Mouse (Mus musculus): ENCODE measurements at regions not wholly inside any gene's neighbourhood (a gene's known extent, or its start where the extent isn't known, plus 50 kb on each side); places are given as distances from the start of the nearest gene placed in this dataset.

DNA sequence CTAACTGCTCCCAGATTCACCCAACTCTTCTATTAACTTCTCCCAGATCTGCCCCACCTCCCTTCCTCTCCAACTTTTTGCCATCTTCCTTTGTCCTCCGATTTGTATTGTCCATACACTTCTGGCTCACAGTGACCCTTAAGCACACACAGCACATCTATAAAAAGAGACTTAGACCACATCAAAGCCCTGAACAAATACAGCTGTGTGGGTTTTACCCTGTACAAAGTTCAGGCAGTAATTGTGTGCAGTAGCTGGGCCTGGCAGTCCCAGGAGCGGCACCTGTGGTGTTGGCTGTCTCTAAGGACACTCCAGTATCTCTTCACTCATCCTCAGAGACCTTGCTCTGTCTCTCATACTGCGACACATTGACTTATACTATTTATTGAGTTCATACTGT is 283.2 kb upstream of the Xylt1 start:
- Histone ChIP-seq H3K9me3 (replicated peaks) (no peaks in the 10 kb centered on the region), H3K4me1 (peaks cover 8% of the 10 kb centered on the region), H3K4me3 (no peak overlapping the region), H3K27ac (replicated peaks) (no peak overlapping the region), H3K27me3 (ENCODE audit: low read depth, poor library complexity, severe bottlenecking) (no peaks in the 10 kb centered on the region), H3K36me3 (no peaks in the 10 kb centered on the region)
- 70% methylated on average over 3 of the region's 3 CpGs for WGBS
- no peak for DNase-seq (ENCODE audit: low spot score)

DNA sequence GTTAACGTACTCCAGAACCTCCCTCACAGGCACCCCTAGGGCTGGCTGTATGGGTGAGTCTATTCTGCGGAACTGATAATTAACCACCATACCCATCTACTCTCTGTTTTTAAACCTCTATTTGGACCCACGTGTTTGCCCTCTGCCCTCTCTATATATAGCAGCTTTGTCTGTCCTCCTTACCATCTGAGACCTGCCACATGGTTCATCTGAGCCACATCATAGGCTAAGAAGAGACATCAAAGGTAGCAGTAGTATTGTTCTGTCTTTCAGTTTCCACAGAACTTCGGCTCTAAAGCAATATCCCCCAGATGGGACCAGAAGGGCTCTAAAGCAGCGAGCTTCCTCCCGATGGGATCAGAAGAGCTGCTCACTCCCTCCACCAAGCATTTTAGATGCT is 281.7 kb upstream of the Xylt1 start:
- 86% methylated on average over 6 of the region's 6 CpGs for WGBS
- DNase-seq (ENCODE audit: low spot score): no peak
- H3K9me3 ChIP-seq (replicated peaks): no peaks in the 10 kb centered on the region

DNA sequence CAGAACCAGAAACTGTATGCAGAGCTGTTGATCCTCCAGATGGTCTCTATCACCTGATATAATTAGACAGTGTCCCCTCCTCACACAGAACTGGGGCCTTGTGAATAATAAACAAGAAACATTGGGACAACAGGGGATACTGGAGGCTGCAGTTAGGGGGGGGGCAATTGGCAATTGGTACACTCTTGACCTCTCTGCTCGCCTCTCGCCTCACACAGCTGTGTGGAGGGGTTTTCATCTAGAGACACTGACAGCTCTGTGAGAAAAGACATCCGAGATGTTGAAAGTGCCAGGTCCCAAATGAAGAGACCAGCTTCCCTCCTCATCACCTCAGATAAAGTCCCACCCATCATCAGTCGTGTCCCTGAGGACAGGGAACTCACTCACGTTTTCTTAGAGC is 277.7 kb upstream of the Xylt1 start:
- Histone ChIP-seq H3K27me3 (ENCODE audit: low read depth, poor library complexity, severe bottlenecking) (no peaks in the 10 kb centered on the region), H3K4me1 (no peaks in the 10 kb centered on the region), H3K27ac (replicated peaks) (no peak overlapping the region), H3K36me3 (no peaks in the 10 kb centered on the region), H3K4me3 (no peak overlapping the region), H3K9me3 (replicated peaks) (no peaks in the 10 kb centered on the region)
- 81% methylated on average over 5 of the region's 5 CpGs for WGBS
- no peak for DNase-seq (ENCODE audit: low spot score)

More for the DNA sequence above, 281.7 kb upstream of the Xylt1 start:
- Histone ChIP-seq H3K4me3 (no peak overlapping the region), H3K36me3 (no peaks in the 10 kb centered on the region), H3K27ac (replicated peaks) (no peak overlapping the region), H3K4me1 (peaks cover 8% of the 10 kb centered on the region), H3K27me3 (ENCODE audit: low read depth, poor library complexity, severe bottlenecking) (no peaks in the 10 kb centered on the region)

DNA sequence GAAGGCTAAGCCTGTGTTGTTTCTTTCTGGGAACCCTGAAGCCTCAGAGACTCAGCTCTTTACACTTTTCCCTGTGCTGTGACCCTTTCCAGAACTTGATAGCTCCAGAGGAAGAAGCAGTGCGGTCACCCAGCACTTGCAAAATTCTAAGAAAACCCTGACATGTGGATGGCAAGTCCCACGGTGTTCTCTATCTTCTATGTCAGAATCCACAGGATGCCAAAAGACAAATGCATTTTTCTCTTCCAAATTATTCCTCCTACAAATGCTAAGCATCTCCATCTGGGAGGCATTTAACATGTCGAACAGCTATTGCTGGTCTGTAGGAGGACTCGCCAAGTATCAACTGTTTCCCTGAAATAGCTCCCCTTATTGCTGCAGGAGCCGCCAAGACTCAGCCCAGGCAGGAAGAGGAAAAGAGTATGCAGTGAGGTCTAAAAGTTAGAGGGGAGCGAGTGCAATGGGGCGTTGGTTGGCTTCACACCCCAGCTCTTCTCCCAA is 274.0 kb upstream of the Xylt1 start:
- Histone ChIP-seq H3K27ac (replicated peaks) (no peak overlapping the region), H3K36me3 (no peaks in the 10 kb centered on the region), H3K27me3 (ENCODE audit: low read depth, poor library complexity, severe bottlenecking) (no peaks in the 10 kb centered on the region), H3K4me3 (no peak overlapping the region), H3K9me3 (replicated peaks) (no peaks in the 10 kb centered on the region), H3K4me1 (no peaks in the 10 kb centered on the region)
- no peak for DNase-seq (ENCODE audit: low spot score)
- WGBS: 90% methylated on average over 7 of the region's 7 CpGs

DNA sequence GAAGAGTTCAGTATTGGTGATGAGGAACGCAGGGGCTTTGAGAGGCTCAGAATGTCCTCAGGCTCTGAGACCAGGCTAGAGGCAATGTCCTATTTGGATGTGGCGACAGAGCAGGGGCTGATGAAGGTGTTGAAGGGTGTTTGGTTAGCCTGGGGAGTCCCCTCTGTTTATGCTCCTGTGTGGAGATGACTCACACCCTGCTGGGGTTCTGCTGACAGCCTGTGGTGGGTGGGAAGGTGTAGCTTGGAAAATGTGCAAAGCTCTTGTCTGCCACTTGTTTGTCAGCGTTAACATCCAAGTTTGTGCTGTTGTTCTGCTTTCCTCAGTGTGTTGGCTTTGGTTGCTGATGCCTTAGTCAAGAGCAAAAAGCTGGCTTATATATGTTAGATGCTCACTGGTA is 272.4 kb upstream of the Xylt1 start:
- no peak for DNase-seq (ENCODE audit: low spot score)
- WGBS: 86% methylated on average over 3 of the region's 3 CpGs
- H3K36me3 ChIP-seq: no peaks in the 10 kb centered on the region
- no peaks in the 10 kb centered on the region for H3K4me1 ChIP-seq
- no peaks in the 10 kb centered on the region for H3K27me3 ChIP-seq (ENCODE audit: low read depth, poor library complexity, severe bottlenecking)
- H3K27ac ChIP-seq (replicated peaks): no peak overlapping the region
- H3K4me3 ChIP-seq: no peak overlapping the region
- no peaks in the 10 kb centered on the region for H3K9me3 ChIP-seq (replicated peaks)

DNA sequence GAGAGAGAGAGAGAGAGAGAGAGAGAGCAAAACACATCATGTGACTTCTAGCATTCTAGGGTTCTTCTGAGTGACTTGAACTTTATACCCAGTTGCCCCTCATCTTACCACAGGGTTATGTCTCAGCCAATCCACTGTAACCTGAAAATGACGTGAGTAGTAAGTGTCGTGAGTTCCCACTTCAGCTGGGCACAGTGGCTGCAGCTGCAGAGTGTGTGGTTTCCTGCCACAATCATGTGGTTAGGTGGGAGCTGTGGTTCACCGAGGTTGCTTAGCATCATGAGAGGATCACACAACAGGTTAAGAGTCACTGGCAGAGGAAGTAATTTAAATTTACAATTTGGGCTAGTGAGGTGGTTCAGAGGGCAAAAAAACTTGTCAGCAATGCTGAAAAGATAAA is 253.1 kb upstream of the Xylt1 start:
- no peak overlapping the region for H3K27ac ChIP-seq (replicated peaks)
- no peak for DNase-seq (ENCODE audit: low spot score)
- no peak overlapping the region for H3K4me3 ChIP-seq
- WGBS: 82% methylated on average over 3 of the region's 3 CpGs
- no peaks in the 10 kb centered on the region for H3K27me3 ChIP-seq (ENCODE audit: low read depth, poor library complexity, severe bottlenecking)
- no peaks in the 10 kb centered on the region for H3K36me3 ChIP-seq
- no peaks in the 10 kb centered on the region for H3K9me3 ChIP-seq (replicated peaks)
- H3K4me1 ChIP-seq: no peaks in the 10 kb centered on the region

DNA sequence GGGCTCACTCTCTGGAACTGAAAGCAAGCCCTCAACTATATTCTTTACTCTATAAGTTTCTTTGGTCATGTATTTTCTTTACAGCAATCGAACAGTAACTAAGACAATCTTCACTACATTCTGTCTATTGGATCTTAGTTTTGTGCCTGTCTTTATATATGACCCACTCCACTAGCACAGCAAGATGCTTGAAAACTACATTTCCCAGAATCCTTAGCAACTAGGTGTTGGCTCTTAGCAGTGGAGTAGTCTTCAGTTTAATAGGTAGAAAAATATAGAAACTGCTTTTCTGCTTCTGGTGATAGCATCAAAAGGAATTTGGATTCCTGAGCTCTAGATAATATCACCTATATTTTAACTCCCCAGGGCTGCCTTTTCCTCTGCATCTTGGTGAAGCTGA is 245.9 kb upstream of the Xylt1 start:
- H3K27me3 ChIP-seq (ENCODE audit: low read depth, poor library complexity, severe bottlenecking): no peaks in the 10 kb centered on the region
- no peaks in the 10 kb centered on the region for H3K36me3 ChIP-seq
- H3K4me1 ChIP-seq: peaks cover 20% of the 10 kb centered on the region
- no peaks in the 10 kb centered on the region for H3K9me3 ChIP-seq (replicated peaks)
- WGBS: 96% methylated on average over 1 of the region's 1 CpGs
- DNase-seq (ENCODE audit: low spot score): no peak
- no peak overlapping the region for H3K4me3 ChIP-seq
- no peak overlapping the region for H3K27ac ChIP-seq (replicated peaks)

DNA sequence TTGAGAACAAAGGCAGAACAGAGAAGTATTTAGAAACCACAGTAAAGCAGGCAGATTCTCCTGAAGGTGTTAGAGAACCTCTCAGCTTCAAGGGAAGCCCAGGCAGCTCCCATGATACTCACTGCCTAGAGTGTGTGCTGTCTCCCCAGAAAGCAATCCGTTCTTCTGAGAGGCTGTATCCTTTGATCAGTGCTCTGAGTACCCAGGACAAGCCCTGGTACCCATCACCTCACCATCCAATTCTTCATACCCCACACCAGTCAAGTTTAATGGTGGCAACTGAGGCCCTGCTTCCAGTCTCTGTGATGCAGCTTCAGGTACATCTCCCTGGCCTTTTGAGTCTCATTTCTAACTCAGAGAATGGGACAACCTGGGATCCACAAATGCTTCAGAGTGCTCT is 242.1 kb upstream of the Xylt1 start:
- Histone ChIP-seq H3K9me3 (replicated peaks) (no peaks in the 10 kb centered on the region), H3K27me3 (ENCODE audit: low read depth, poor library complexity, severe bottlenecking) (no peaks in the 10 kb centered on the region), H3K27ac (replicated peaks) (peak overlapping the region; percentile 88), H3K36me3 (no peaks in the 10 kb centered on the region), H3K4me3 (no peak overlapping the region), H3K4me1 (peaks cover 41% of the 10 kb centered on the region)
- DNase-seq (ENCODE audit: low spot score): no peak
- 62% methylated on average over 1 of the region's 1 CpGs for WGBS

DNA sequence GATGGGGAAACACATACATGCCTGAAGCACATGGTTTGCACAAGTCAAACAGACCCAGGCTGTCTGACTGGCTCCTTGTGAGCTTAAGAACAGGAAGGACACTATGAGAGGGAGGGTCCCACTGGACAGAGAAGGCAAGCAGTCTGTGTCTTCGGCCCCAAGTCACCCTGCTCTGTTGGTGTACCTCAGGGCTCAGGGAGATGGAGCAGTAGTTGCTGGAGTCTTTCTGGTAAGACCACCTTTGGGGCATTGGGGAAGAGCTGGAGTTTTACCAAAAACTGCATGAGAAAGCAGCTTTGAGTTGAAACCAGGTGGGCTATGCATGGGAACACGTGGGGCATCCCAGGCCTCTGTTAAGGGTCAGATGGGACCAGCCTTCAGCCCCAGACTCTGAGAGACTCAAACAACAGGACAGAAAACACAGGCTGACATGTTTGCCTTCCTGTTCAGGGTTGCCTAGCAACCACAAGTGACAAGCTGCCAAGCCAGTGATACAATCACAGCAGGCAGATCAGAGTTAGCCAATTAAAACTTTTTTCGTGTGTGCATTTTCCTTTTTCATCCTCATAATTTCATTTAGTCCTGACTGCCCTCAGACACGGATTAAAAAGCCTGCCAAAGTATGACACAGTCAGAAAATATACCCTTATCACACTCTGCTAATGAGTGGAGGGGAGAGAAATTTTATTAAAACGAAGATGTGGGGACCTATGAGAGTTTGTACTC is 241.4 kb upstream of the Xylt1 start:
- H3K36me3 ChIP-seq: no peaks in the 10 kb centered on the region
- 20% methylated on average over 5 of the region's 5 CpGs for WGBS
- no peaks in the 10 kb centered on the region for H3K9me3 ChIP-seq (replicated peaks)
- peak overlapping the region; percentile 20; the same call in 1 of the 2 replicates for H3K4me3 ChIP-seq
- H3K27me3 ChIP-seq (ENCODE audit: low read depth, poor library complexity, severe bottlenecking): no peaks in the 10 kb centered on the region
- peaks cover 41% of the 10 kb centered on the region for H3K4me1 ChIP-seq
- H3K27ac ChIP-seq (replicated peaks): peak overlapping the region; percentile 88
- DNase-seq (ENCODE audit: low spot score): peak; percentile 79

DNA sequence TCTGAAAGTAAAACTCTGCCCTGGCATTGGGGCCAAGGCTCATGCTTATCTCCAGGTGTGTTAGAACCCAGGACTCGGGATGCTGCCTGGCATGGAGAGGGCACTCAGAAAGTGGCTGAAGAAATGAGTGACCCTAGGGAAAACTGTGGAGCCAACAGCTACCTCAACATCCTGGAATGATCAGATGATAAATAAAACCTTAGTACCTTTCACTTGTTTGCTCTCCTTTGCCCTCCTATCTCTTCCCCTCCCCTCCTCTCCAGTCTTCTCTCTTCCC is 240.9 kb upstream of the Xylt1 start:
- no peaks in the 10 kb centered on the region for H3K9me3 ChIP-seq (replicated peaks)
- H3K27ac ChIP-seq (replicated peaks): peak overlapping the region; percentile 88
- peak overlapping the region; percentile 20 for H3K4me3 ChIP-seq
- no peaks in the 10 kb centered on the region for H3K27me3 ChIP-seq (ENCODE audit: low read depth, poor library complexity, severe bottlenecking)
- WGBS: 27% methylated on average over 1 of the region's 1 CpGs
- peak; percentile 20 for DNase-seq (ENCODE audit: low spot score)
- no peaks in the 10 kb centered on the region for H3K36me3 ChIP-seq
- H3K4me1 ChIP-seq: peaks cover 41% of the 10 kb centered on the region

DNA sequence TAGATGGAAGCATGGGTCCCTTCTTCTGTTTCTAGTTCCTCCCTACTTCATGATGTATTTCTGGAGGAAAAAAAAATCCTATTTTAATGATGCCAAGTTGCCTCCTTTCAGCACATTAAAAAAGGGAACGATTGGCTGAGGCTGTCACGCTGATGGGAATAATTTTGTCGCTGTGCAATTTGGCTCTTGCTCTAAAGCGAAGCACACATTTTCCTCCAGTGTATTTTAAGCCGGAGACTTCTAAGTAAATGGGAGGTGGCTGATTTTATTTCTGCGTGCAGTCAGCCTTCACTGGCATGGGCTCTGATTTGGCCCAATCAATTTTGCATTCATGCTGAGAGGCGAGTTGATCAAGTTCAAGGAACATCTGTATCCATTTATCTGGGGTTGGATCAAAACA is 234.0 kb upstream of the Xylt1 start:
- no peaks in the 10 kb centered on the region for H3K9me3 ChIP-seq (replicated peaks)
- no peaks in the 10 kb centered on the region for H3K27me3 ChIP-seq (ENCODE audit: low read depth, poor library complexity, severe bottlenecking)
- H3K4me1 ChIP-seq: peaks cover 7% of the 10 kb centered on the region
- no peak for DNase-seq (ENCODE audit: low spot score)
- WGBS: 93% methylated on average over 7 of the region's 7 CpGs
- no peak overlapping the region for H3K4me3 ChIP-seq
- H3K27ac ChIP-seq (replicated peaks): no peak overlapping the region
- H3K36me3 ChIP-seq: no peaks in the 10 kb centered on the region

DNA sequence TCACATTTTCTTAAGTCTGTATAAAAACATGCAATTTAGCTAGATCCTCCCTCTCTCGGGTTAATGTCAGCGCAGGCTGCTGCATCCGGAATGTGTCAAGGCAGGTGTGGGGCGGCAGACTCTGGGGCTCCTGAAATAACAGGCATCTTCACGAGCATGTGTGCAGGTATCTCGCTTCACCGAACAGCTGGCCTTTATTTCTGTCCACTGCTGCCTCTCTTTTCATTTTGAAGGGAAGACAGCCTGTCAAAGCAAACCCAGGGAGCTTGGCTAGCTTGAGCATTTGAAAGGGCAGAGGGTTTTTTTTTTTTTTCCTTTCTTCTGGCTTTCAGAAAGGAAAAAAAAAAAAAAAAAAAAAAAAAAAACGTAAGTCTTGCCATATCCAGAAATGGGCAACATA is 230.4 kb upstream of the Xylt1 start:
- Histone ChIP-seq H3K4me1 (peaks cover 6% of the 10 kb centered on the region; the same call in 1 of the 2 replicates), H3K27ac (replicated peaks) (no peak overlapping the region), H3K27me3 (ENCODE audit: low read depth, poor library complexity, severe bottlenecking) (no peaks in the 10 kb centered on the region), H3K4me3 (no peak overlapping the region), H3K9me3 (replicated peaks) (no peaks in the 10 kb centered on the region), H3K36me3 (no peaks in the 10 kb centered on the region)
- WGBS: 72% methylated on average over 8 of the region's 8 CpGs
- DNase-seq (ENCODE audit: low spot score): no peak

DNA sequence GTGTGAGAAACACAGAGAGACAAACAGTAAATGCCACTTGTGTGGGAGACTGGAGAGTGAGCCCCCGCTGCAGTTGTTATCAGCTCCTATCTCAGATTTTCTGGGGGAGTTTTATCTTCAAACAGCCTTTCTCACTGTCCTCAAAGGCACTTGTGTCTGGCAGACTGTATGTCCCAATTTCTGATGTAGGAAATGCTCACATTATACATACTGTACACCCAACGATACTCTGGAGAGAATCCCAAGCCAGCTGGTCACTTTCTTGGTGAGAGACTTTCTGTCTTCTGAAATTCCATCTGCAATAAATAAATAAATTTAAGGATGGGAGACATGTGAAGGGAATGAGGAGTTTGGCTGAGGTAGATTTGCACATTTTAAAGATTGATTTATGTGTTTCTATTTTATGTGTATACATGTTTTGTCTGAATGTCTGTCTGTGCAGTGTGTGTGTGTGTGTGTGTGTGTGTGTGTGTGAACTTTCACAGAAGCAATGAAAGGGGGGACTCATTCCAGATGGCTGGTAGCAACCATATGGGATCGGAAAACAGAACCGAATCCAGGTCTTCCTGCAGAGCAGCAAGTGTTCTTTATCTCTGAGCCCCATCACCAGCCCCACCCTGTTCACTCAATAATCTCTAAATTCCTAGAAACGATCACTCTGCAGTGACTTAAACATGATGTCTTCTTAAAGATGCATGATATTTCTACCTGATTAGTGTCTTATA is 226.8 kb upstream of the Xylt1 start:
- 93% methylated on average over 5 of the region's 5 CpGs for WGBS
- no peak for DNase-seq (ENCODE audit: low spot score)
- H3K9me3 ChIP-seq (replicated peaks): no peaks in the 10 kb centered on the region

More for the DNA sequence above, 226.8 kb upstream of the Xylt1 start:
- Histone ChIP-seq H3K4me1 (peaks cover 6% of the 10 kb centered on the region; the same call in 1 of the 2 replicates), H3K27ac (replicated peaks) (no peak overlapping the region), H3K27me3 (ENCODE audit: low read depth, poor library complexity, severe bottlenecking) (no peaks in the 10 kb centered on the region), H3K36me3 (no peaks in the 10 kb centered on the region), H3K4me3 (no peak overlapping the region)
